Mouse (Mus musculus): Measurements from ENCODE around the gene Ptprcap.
"Not testable (repeated sequence)": the region's sequence is repeated elsewhere in the genome, so short reads cannot be mapped to it uniquely, and the experiment has no call there.

DNA sequence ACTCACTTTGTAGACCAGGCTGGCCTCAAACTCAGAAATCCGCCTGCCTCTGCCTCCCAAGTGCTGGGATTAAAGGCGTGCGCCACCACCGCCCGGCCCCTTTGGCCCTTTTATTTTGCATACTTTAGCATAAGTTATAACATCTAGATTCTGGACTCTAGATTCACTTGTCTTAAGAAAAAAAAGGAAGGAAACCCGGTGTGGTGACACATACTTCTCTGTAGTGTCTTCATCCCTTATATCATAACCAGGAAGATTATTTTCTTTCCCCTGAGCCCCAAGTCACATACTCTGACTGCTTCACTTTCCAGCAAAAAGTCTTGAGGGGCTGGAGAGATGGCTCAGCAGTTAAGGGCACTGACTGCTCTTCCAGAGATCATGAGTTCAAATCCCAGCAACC, 31.5 kb upstream of the Ptprcap start:
- TF ChIP-seq CTCF (IDR thresholded peaks at IDR 0.05); EP300 (IDR thresholded peaks at IDR 0.05; ENCODE audit: insufficient read depth, low read depth, low read length): not testable (repeated sequence)
